Mouse (Mus musculus): ENCODE measurements around the gene Sult2b1.

Sult2b1 gene

DNA sequence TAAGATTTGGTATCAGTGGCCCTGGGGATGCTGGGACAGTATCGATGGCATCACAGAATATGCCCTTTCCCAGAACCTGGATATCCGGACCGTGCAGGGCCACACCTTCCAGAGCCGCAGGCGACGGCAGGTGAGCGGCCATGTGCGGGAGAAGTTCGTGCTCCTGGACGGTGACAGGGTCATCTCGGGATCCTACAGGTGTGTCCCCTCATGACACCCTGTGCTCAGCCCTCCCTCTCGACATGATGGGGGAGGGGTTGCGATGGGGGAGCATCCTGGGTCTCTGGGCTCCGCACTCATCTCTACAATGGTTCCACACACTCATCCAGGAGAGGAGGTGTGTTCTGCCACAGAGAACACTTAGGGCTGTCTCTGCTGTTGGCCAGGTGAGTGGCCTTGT is 60.7 kb downstream of the Sult2b1 start:
- DNase-seq, result no peak

- DNase-seq, result peak; percentile 5
Observed at GRCm38 (mm10) chr7:45723301-45723700, 61.2 kb downstream of the Sult2b1 start.

DNA sequence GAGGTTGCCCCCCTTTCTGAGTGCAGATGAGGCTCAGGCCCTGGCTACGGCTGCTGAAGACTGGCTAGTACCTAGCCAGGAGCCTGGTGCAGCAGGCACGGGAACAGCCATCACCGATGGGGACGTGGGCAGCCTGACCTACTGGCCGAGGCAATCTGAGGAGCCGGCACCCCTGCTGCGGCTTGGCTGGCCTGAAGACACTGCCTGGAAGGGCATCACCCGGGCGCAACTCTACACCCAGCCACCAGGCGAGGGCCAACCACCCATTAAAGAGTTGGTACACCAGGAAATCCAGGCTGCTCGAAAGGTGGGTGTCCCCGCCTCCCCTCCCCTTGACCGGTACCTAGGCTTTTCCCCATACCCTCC is 62.1 kb downstream of the Sult2b1 start:
- DNase-seq, result peak; percentile 8

GRCm38 (mm10) chr7:45721642-45722347 is 62.7 kb downstream of the Sult2b1 start:
- peak; percentile 9 for DNase-seq

- no peak for DNase-seq
Observed at GRCm38 (mm10) chr7:45721234-45721571, 63.3 kb downstream of the Sult2b1 start.

DNA sequence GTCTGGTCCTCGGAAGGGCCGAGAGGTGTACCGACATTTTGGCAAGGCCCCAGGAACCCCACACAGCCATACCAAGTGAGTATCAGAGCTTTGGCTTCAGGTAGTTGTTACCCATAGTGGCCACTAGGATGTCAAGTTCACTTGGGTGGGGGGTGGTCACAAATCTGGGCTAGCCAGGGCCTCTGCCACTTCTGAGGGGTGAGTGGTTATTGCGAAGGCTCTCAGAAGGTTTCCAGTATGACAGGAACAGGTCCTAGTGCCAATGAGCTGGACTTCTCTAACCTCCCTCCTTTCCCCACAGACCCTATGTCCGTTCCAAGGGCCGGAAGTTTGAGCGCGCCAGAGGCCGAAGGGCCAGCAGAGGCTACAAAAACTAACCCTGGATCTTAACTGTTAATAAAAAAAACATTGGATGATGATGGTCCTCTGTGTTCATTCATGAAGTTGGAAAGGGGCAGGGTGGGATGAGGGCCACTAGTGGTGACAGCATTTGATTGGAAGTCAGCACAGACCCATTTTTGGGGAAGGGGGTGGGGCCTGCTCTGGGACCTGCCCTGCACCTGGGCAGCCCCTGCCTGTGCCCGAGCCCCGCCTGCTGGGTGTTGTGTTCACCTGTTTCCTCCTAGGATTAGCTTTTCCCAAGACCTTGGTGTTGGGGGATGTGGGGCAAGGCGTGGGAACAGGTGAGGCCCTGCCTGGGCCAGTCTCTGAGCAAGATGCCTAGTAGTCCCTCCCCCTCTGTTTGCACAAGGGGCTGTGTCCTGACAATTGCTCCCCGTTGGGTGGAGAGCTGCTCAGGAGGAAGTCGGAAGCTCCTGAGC is 63.8 kb downstream of the Sult2b1 start, which contains the start of gene Fam83e:
Fam83e (plus strand) TSS at position 800 of the 821 bp plus-strand sequence.
- DNase-seq, result peak; percentile 3

GRCm38 (mm10) chr7:45719738-45720412 is 64.6 kb downstream of the Sult2b1 start:
- DNase-seq, result peak; percentile 9

DNA sequence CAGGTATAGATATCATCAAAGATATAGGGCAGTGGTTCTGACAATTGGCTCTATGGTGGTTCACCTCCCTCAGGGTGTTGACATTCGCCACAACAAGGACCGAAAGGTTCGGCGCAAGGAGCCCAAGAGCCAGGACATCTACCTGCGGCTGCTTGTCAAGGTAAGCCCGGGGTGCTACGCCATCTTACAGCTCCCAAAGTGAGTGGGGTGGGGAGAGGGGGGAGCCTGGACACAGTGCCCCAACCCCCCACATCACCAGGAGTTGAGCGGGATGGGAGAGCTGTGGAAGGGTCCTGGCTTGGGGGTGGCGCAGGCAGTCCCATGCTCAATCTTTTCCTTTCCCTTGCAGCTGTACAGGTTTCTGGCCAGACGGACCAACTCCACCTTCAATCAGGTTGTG is 65.3 kb downstream of the Sult2b1 start:
- DNase-seq, result no peak

DNA sequence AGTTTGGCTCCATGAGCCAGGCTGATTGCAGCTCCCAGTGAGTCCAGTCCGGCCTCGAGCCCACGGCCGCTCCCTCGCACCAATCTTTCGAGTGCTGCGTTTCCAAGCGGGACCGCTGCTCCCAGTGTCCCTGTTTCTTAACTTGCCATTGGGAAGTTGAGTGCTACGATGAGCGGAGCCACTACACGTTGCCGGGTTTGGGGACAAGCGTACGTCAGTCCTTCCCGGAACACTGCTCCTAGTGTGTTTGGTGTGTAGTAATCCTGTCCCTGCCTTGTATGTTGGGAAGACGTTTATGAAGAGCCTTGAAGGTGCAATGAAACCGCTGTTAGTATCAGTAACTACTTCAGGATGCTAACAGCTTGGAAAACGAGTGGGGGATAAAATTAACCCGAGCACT is 66.1 kb downstream of the Sult2b1 start:
- DNase-seq, result no peak

- DNase-seq, result peak; percentile 98
Observed at GRCm38 (mm10) chr7:45717918-45718297, 66.6 kb downstream of the Sult2b1 start, which contains the start of gene Sphk2. Sphk2 (minus strand) TSS chr7:45718002.

- DNase-seq, result no peak
Observed at GRCm38 (mm10) chr7:45716952-45717917, 67.2 kb downstream of the Sult2b1 start.

DNA sequence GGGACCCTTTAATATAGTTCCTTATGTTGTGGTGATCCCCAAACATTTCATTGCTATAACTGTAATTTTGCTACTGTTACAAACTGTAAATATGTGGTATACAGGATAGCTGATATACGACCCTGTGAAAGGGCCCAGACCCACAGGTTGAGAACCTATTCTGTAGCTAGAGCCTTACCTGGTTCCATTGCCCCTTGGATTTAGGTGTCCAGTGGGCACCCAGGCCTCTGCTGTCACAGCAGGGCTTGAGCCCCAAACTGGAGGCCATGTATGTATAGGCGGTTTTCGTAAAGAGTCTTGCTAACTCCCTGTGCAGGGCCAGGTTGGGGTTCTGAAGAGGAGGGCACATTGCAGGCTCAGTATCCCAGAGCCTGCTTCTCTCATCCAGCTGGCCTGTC is 68.0 kb downstream of the Sult2b1 start:
- DNase-seq, result no peak

DNA sequence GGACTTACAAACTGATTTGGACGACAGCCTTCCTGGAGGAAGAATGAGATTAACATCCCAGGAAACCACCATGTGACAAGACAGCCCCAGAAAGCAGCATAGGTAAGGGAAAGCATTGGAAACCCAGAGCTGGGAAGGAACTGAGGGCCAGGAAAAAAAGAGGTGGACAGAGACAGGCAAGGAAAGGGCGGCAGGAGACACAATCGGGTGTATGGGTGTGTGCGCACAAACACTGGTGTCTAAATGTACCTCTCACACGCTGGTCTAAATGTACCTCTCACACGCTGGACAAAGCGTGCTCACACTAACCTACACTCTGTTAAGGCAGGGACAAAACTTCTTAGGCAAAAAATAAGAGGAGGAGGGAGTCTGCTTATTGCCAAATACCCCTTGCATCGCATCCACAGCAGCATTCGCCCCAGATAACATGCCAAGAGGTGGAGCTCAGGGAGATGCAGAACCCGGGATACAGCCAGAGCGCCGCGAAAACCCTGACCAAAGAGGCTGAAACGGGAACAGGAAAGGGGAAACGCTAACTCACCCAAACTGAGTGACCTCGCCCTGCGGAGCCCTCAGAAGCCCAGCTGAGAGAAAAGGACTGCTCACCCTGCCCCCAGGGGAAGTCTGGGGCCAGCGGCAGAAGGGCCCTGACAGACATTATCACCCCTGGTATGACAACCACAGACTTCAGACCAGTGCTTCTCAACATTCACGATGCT is 68.6 kb downstream of the Sult2b1 start:
- no peak for DNase-seq

GRCm38 (mm10) chr7:45715090-45715708 is 69.3 kb downstream of the Sult2b1 start, which contains the start of gene Rpl18:
Rpl18 (plus strand) TSS chr7:45715457.
- DNase-seq, result peak; percentile 99

- no peak for DNase-seq
Observed at GRCm38 (mm10) chr7:45714630-45715089, 69.8 kb downstream of the Sult2b1 start.

DNA sequence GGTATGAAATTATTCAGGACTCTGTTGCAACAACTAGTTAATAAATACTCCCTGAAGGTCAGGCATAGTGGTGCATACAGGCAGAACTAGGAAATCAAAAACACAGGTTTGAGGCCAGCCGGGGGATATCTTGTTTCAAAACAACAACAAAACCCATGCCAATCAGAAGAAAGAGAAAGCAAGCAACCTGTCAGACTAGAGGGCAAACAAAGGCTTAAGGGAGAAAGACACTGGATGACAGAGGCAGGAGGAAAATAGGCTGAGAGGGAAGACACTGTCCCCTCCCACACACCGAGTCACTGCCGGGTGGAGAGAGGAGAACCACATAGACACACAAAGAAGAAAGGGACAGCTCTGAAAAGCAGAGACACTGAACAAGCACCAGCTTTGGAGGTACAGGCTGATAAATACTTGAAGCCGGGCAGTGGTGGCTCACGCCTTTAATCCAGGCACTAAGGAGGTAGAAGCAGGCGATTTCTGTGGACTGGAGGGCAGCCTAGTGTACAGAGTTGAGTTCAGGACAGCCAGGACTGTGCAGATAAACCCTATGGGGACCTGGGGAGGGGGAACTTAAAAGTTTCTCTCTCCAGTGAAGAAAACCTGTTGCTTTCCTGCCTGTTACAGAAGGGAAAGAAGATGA is 70.5 kb downstream of the Sult2b1 start:
- DNase-seq, result no peak

DNA sequence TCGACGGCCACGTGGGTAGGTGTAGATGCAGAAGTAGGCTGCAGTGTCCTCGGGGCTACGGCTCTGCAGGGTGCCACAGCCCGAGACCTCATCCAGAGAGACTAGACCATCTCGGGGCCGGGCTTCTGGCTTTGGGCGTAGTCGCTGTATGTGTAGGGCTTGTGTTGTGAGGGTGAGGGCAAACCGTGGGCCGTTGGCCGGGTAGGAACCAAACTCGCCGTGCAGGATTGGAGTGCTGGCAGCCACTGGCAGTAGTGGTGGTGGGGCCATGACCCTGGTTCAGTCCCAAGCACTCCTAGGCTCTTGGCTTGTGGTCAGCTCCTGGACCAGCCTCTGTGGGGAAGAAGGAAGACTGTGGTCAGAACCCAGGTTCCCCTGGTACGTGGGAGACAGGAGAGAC is 71.1 kb downstream of the Sult2b1 start:
- DNase-seq, result no peak

DNA sequence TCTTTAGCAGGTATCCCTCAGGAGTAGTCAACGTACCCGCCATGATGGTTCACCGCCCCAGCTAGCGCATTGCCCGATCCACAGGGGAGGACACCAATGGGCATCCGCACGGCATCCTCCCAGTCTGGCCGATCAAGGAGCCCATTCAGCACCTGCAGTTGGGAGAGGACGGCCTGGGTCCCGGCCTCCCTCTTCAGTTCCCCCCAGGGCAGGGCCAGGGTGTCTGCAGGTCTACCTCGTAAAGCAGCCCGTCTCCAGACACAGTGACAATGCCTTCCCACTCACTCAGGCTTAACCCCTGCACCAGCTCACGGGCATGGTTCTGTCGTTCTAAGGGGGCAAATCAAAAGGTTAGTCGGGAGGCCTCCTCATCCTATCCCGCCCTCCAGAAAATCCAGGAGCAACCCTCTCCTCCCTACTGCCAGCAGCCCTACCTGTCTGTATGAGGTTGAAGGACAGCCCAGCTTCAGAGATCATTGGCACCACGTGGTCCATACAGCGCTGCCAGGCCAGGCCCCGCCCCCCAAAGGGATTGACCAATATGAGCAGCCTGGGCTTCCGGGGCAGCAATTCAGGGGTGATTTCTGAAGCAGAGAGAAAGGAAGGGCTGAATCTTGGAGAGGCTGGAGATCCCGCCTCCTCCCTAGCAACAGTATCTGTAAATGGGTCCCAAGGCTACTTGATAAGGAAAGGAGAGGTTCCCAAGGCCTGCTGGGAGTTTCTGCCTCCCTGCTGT is 72.3 kb downstream of the Sult2b1 start:
- no peak for DNase-seq

- DNase-seq, result no peak
Observed at GRCm38 (mm10) chr7:45711316-45712021, 73.0 kb downstream of the Sult2b1 start.
